Mouse (Mus musculus): ENCODE data around the gene Prelid1. TPM values are rescaled to one million over a fixed set of nuclear protein-coding genes. Genes with fewer than 3 reads are reported as not detected.

Gene Prelid1
- 100 to 1,000 TPM; 146 to 172 (median 162) TPM for total RNA-seq (2022)

GRCm38 (mm10) chr13:55319931-55320533 is at the start of gene Prelid1:
Gene Prelid1, plus strand, starts transcription at chr13:55320500.
- DNase-seq, result no peak

- DNase-seq, result no peak
These were observed 43.1 kb upstream of the Prelid1 start for GRCm38 (mm10) chr13:55277203-55277602.

GRCm38 (mm10) chr13:55277646-55278045 is 42.7 kb upstream of the Prelid1 start:
- DNase-seq, result no peak

GRCm38 (mm10) chr13:55288854-55289253 is 31.4 kb upstream of the Prelid1 start:
- no peak for DNase-seq

GRCm38 (mm10) chr13:55296760-55297159 is 23.5 kb upstream of the Prelid1 start:
- DNase-seq, result no peak

GRCm38 (mm10) chr13:55300913-55301312 is 19.4 kb upstream of the Prelid1 start:
- no peak for DNase-seq

GRCm38 (mm10) chr13:55312028-55312630 is 8.2 kb upstream of the Prelid1 start:
- DNase-seq, result no peak

- DNase-seq, result no peak
These were observed 7.2 kb upstream of the Prelid1 start for GRCm38 (mm10) chr13:55313051-55313450.

GRCm38 (mm10) chr13:55314891-55315412 is 5.3 kb upstream of the Prelid1 start:
- DNase-seq, result no peak

- DNase-seq, result no peak
These were observed 1.9 kb upstream of the Prelid1 start for GRCm38 (mm10) chr13:55318351-55318750.

- DNase-seq, result peak; percentile 77
These were observed 1.3 kb downstream of the Prelid1 start, which contains the start of gene Rab24 for GRCm38 (mm10) chr13:55321434-55322129. Gene Rab24, minus strand, starts transcription at chr13:55321946.

- no peak for DNase-seq
These were observed 2.0 kb downstream of the Prelid1 start for GRCm38 (mm10) chr13:55322130-55322825.

GRCm38 (mm10) chr13:55325596-55325995 is 5.3 kb downstream of the Prelid1 start:
- no peak for DNase-seq

GRCm38 (mm10) chr13:55327169-55327568 is 6.9 kb downstream of the Prelid1 start:
- DNase-seq, result no peak

- DNase-seq, result peak; percentile 81
These were observed 7.3 kb downstream of the Prelid1 start for GRCm38 (mm10) chr13:55327633-55328032.

- DNase-seq, result no peak
These were observed 7.9 kb downstream of the Prelid1 start for GRCm38 (mm10) chr13:55328171-55328570.

- no peak for DNase-seq
These were observed 8.3 kb downstream of the Prelid1 start for GRCm38 (mm10) chr13:55328641-55329040.

GRCm38 (mm10) chr13:55329109-55329682 is 8.9 kb downstream of the Prelid1 start:
- no peak for DNase-seq

- DNase-seq, result peak; percentile 70
These were observed 9.6 kb downstream of the Prelid1 start, which contains the start of gene Mxd3 for GRCm38 (mm10) chr13:55329683-55330566. Gene Mxd3, minus strand, starts transcription at chr13:55329823.

GRCm38 (mm10) chr13:55330567-55331400 is 10.5 kb downstream of the Prelid1 start:
- DNase-seq, result no peak

All from adrenal gland, adult 8-10 months (tissue).